Comparison of ENCODE assay signal across 8 mouse cellular contexts in the genomic region with DNA sequence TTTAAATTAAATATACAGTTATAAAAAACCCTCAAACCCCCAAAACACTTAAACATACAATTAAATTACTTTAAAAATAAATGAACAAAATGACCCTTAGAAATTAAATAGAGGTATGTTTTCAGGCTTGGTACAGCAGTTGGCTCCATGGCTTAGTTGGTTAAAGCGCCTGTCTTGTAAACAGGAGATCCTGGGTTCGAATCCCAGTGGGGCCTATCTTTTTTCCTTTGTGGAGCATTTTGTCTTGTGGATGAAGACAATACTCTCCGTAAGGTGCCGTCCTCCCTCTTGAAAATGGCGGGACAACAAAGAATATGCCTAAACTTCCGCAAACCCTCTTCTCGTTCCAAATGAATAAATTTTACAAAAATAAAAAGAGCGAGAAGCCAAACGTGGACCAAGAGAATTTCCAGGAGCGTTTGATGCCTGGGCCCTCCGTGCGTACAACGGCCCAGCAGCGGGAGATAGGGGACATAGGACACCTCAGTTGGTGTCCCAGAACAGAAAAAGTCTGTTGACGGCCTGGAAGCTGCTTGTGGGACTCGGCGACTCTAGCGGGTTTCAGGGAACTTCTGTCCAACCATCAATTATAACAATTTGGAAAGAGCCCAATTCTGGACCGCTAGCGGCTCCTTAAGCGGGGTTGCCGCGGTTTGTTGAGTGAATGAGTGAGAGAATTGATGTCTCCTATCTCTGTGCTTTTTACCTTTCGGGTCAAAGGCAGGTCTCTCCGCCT. TPM values are rescaled to one million over a fixed set of nuclear protein-coding genes. Genes with fewer than 3 reads are reported as not detected.
DNase-seq lines count a peak whose midpoint lies in the region; ATAC-seq lines count a peak whose summit lies in the region.

No protein-coding gene starts in this region.

- peak overlapping the region; percentile 70 for H3K4me3 ChIP-seq in erythroblast, embryonic 14.5 days (replicated peaks)
- peak overlapping the region; percentile 72 for H3K4me3 ChIP-seq in hindbrain, embryonic 16.5 days (ENCODE audit: low read length)

- H3K27me3 ChIP-seq in erythroblast, embryonic 14.5 days (ENCODE audit: control insufficient read depth) = peaks cover 34% of the 10 kb centered on the region
- H3K27me3 ChIP-seq in hindbrain, embryonic 16.5 days (replicated peaks; ENCODE audit: control insufficient read depth, insufficient read depth, low read length) = no peaks in the 10 kb centered on the region

- DNase-seq in cerebellum, adult 18-20 months = peak; percentile 88 to 90
- peak; percentile 82 for DNase-seq in left cerebral cortex, adult 11 months (ENCODE audit: low spot score)
- peak; percentile 78 for DNase-seq in lung, postnatal 36 days
- DNase-seq in right cerebral cortex, postnatal 25 days = peak; percentile 75

- peaks cover 31% of the 10 kb centered on the region for H3K4me1 ChIP-seq in erythroblast, embryonic 14.5 days (ENCODE audit: control insufficient read depth)
- peaks cover 8% of the 10 kb centered on the region for H3K4me1 ChIP-seq in hindbrain, embryonic 16.5 days (ENCODE audit: control insufficient read depth, insufficient read depth, low read depth, low read length)

- WGBS in hindbrain, embryonic 16.5 days = under 1% methylated on average over 25 of the region's 25 CpGs

- H3K9me3 ChIP-seq in erythroblast, embryonic 14.5 days (ENCODE audit: control insufficient read depth, low read length) = no peaks in the 10 kb centered on the region
- no peaks in the 10 kb centered on the region for H3K9me3 ChIP-seq in hindbrain, embryonic 16.5 days (ENCODE audit: control insufficient read depth, low read length)

- H3K27ac ChIP-seq in hindbrain, embryonic 16.5 days (ENCODE audit: low read depth, low read length) = peak overlapping the region; percentile 29; the same call in 1 of the 2 replicates

- no peak for ATAC-seq in erythroblast, adult 5-6 weeks (replicated peaks; ENCODE audit: low FRiP score, poor library complexity, severe bottlenecking)
- ATAC-seq in frontal cortex, adult (ENCODE audit: low TSS enrichment) = peak; percentile 62
- ATAC-seq in hindbrain, embryonic 16.5 days = peak; percentile 88

- H3K9ac ChIP-seq in hindbrain, embryonic 16.5 days (ENCODE audit: low read depth, low read length) = peak overlapping the region; percentile 68

- no peaks in the 10 kb centered on the region for H3K36me3 ChIP-seq in erythroblast, embryonic 14.5 days (ENCODE audit: control insufficient read depth)
- no peaks in the 10 kb centered on the region for H3K36me3 ChIP-seq in hindbrain, embryonic 16.5 days (ENCODE audit: control insufficient read depth, insufficient read depth, low read length)

- peak overlapping the region; percentile 89 for H3K4me2 ChIP-seq in hindbrain, embryonic 16.5 days (ENCODE audit: low read length)

RNA-seq across cellular contexts. Expression of gene Gpx5, which starts 16.5 kb away (rescaled TPM):
- not detected in 2 replicates for polyA plus RNA-seq in erythroblast, embryonic 14.5 days (2012)
- not detected in 2 replicates for total RNA-seq in erythroblast, adult 5-6 weeks (2015; ENCODE audit: low replicate concordance)
- total RNA-seq in erythroblast, adult 5-6 weeks (2017; ENCODE audit: low replicate concordance) = not detected in 2 replicates
- polyA plus RNA-seq in hindbrain, embryonic 16.5 days (2015; fragmentation: Nextera tagmentation; extraction: Ambion mirVana) = not detected in 2 replicates

RNA-seq across cellular contexts. Expression of gene Gpx6, which starts 35.9 kb away (rescaled TPM):
- not detected in 2 replicates for polyA plus RNA-seq in erythroblast, embryonic 14.5 days (2012)
- not detected in 2 replicates for total RNA-seq in erythroblast, adult 5-6 weeks (2015; ENCODE audit: low replicate concordance)
- total RNA-seq in erythroblast, adult 5-6 weeks (2017; ENCODE audit: low replicate concordance) = not detected in 2 replicates
- polyA plus RNA-seq in hindbrain, embryonic 16.5 days (2015; fragmentation: Nextera tagmentation; extraction: Ambion mirVana) = 0.26 and 0.64 TPM in 2 replicates
